9 mouse cellular contexts compared by ENCODE assay signal in genomic region chr5:31081386-31081785, GRCm38 (mm10). TPM values are rescaled to one million over a fixed set of nuclear protein-coding genes. Genes with fewer than 3 reads are reported as not detected.
DNase-seq lines count a peak whose midpoint lies in the region; ATAC-seq lines count a peak whose summit lies in the region.
"Had no signal": no experiment of that assay in that cellular context is flagged by ENCODE, and none has a peak within 500 bp of the region (broad histone marks: within the 10 kb centered on the region; RNA-seq: fewer than 3 reads in every experiment).

No protein-coding gene starts in this region.

- H3K9ac ChIP-seq in neural tube, embryonic 11.5 days (ENCODE audit: low read length): no peak overlapping the region

- peaks cover 9% of the 10 kb centered on the region for H3K36me3 ChIP-seq in neural tube, embryonic 11.5 days (ENCODE audit: control insufficient read depth, insufficient read depth, low read length)

- intact Hi-C loops in left cerebral cortex, postnatal 10 days (cut with DNase I): no loop called here
- intact Hi-C loops in left cerebral cortex, postnatal 36 days (cut with DNase I): loop anchor here (5.0 kb wide), 1 partner anchor 41 kb away; no protein-coding TSS in a partner anchor

- DNase-seq in adrenal gland, adult 18-20 months (ENCODE audit: low spot score in 2 of 2): peak; percentile 37 to 48
- DNase-seq in adrenal gland, postnatal 4 days (ENCODE audit: low spot score in 2 of 2): no peak
- peak; percentile 29 to 59 for DNase-seq in left cerebral cortex, postnatal 10 days (ENCODE audit: extremely low spot score in 1 of 2, low spot score in 2 of 2)
- DNase-seq in left cerebral cortex, postnatal 36 days (ENCODE audit: low spot score in 2 of 2): no peak
- DNase-seq in adrenal gland, postnatal 10 days: peak; percentile 68
- DNase-seq in neural tube, embryonic 11.5 days (ENCODE audit: low spot score): peak; percentile 44
- DNase-seq in urinary bladder, adult 2 months (ENCODE audit: low spot score): no peak

- H3K4me1 ChIP-seq in neural tube, embryonic 11.5 days (ENCODE audit: control insufficient read depth, insufficient read depth, low read length): no peaks in the 10 kb centered on the region

- H3K9me3 ChIP-seq in neural tube, embryonic 11.5 days (ENCODE audit: control insufficient read depth, low read length): no peaks in the 10 kb centered on the region

- H3K27ac ChIP-seq in neural tube, embryonic 11.5 days (ENCODE audit: low read depth, low read length): no peak overlapping the region

- 68% methylated on average over 3 of the region's 3 CpGs for WGBS in neural tube, embryonic 11.5 days

- H3K4me3 ChIP-seq in neural tube, embryonic 11.5 days (ENCODE audit: low read depth, low read length): no peak overlapping the region

- H3K27me3 ChIP-seq in neural tube, embryonic 11.5 days (ENCODE audit: control insufficient read depth, insufficient read depth, low read length): no peaks in the 10 kb centered on the region

- no peak overlapping the region for H3K4me2 ChIP-seq in neural tube, embryonic 11.5 days (ENCODE audit: low read depth)

- ATAC-seq in inflammation-experienced regulatory T-cells, adult 6 months: peak; percentile 35
- ATAC-seq in neural tube, embryonic 11.5 days (ENCODE audit: insufficient read depth, low FRiP score, low TSS enrichment): no peak

RNA-seq across cellular contexts. Expression of gene Dnajc5g, which starts 24.7 kb away (rescaled TPM):
- total RNA-seq in adrenal gland, adult 18-20 months (2021): not detected
- not detected for total RNA-seq in adrenal gland, postnatal 4 days (2021)
- total RNA-seq in left cerebral cortex, postnatal 10 days (2021): not detected
- total RNA-seq in left cerebral cortex, postnatal 36 days (2021): not detected
- total RNA-seq in adrenal gland, postnatal 10 days (2021): not detected
- not detected for polyA plus RNA-seq in inflammation-experienced regulatory T-cells, adult 6 months (2017; shearing (Covaris generic))
- polyA plus RNA-seq in neural tube, embryonic 11.5 days (2014; fragmentation: Nextera tagmentation; extraction: Ambion mirVana): not detected in 2 replicates
- polyA plus RNA-seq in urinary bladder, adult 2 months (2012; rRNA removed): not detected in 2 replicates
- total RNA-seq: heart, adult 18-20 months had no signal

RNA-seq across cellular contexts. Expression of gene Slc30a3, which starts 26.7 kb away (rescaled TPM):
- total RNA-seq in adrenal gland, adult 18-20 months (2021): not detected
- total RNA-seq in adrenal gland, postnatal 4 days (2021): under 1 TPM; 0.34 to 0.50 TPM
- 100 to 1,000 TPM; 101 to 118 TPM for total RNA-seq in left cerebral cortex, postnatal 10 days (2021)
- total RNA-seq in left cerebral cortex, postnatal 36 days (2021): 100 to 1,000 TPM; 155 to 159 TPM
- total RNA-seq in adrenal gland, postnatal 10 days (2021): under 1 TPM; 0.60 to 0.76 TPM
- polyA plus RNA-seq in inflammation-experienced regulatory T-cells, adult 6 months (2017; shearing (Covaris generic)): under 1 TPM in 2 of 3 experiments, not detected in 1; 0.45 to 0.57 TPM
- 8.1 and 9.2 TPM in 2 replicates for polyA plus RNA-seq in neural tube, embryonic 11.5 days (2014; fragmentation: Nextera tagmentation; extraction: Ambion mirVana)
- 0.04 TPM in 1 of 2 replicates, not detected in the other for polyA plus RNA-seq in urinary bladder, adult 2 months (2012; rRNA removed)
- total RNA-seq: heart, adult 18-20 months had no signal

RNA-seq across cellular contexts. Expression of gene Cad, which starts 26.8 kb away (rescaled TPM):
- 10 to 100 TPM; 17.5 to 25.4 TPM for total RNA-seq in adrenal gland, adult 18-20 months (2021)
- total RNA-seq in adrenal gland, postnatal 4 days (2021): 10 to 100 TPM; 33.0 to 40.2 TPM
- 10 to 100 TPM; 21.5 to 25.4 TPM for total RNA-seq in left cerebral cortex, postnatal 10 days (2021)
- total RNA-seq in left cerebral cortex, postnatal 36 days (2021): 10 to 100 TPM; 18.1 to 21.8 TPM
- total RNA-seq in adrenal gland, postnatal 10 days (2021): 10 to 100 TPM; 29.3 to 41.2 TPM
- 10 to 100 TPM in 1 of 3 experiments, 1 to 10 TPM in 2; 5.4 to 11.8 (median 7.8) TPM for polyA plus RNA-seq in inflammation-experienced regulatory T-cells, adult 6 months (2017; shearing (Covaris generic))
- 27.9 and 28.2 TPM in 2 replicates for polyA plus RNA-seq in neural tube, embryonic 11.5 days (2014; fragmentation: Nextera tagmentation; extraction: Ambion mirVana)
- polyA plus RNA-seq in urinary bladder, adult 2 months (2012; rRNA removed): 14.6 and 14.8 TPM in 2 replicates

RNA-seq across cellular contexts. Expression of gene Slc5a6, which starts 32.7 kb away (rescaled TPM):
- 10 to 100 TPM; 31.6 to 33.1 TPM for total RNA-seq in adrenal gland, adult 18-20 months (2021)
- total RNA-seq in adrenal gland, postnatal 4 days (2021): 10 to 100 TPM; 18.8 to 20.9 TPM
- total RNA-seq in left cerebral cortex, postnatal 10 days (2021): 10 to 100 TPM; 15.3 to 16.5 TPM
- 10 to 100 TPM; 14.4 to 17.9 TPM for total RNA-seq in left cerebral cortex, postnatal 36 days (2021)
- 10 to 100 TPM; 14.1 to 16.0 TPM for total RNA-seq in adrenal gland, postnatal 10 days (2021)
- 1 to 10 TPM; 4.9 to 7.0 (median 4.9) TPM for polyA plus RNA-seq in inflammation-experienced regulatory T-cells, adult 6 months (2017; shearing (Covaris generic))
- polyA plus RNA-seq in neural tube, embryonic 11.5 days (2014; fragmentation: Nextera tagmentation; extraction: Ambion mirVana): 9.3 and 9.7 TPM in 2 replicates
- 19.4 and 21.3 TPM in 2 replicates for polyA plus RNA-seq in urinary bladder, adult 2 months (2012; rRNA removed)

RNA-seq across cellular contexts. Expression of gene Atraid, which starts 33.3 kb away (rescaled TPM):
- 100 to 1,000 TPM; 104 to 109 TPM for total RNA-seq in adrenal gland, adult 18-20 months (2021)
- 100 to 1,000 TPM; 109 to 115 TPM for total RNA-seq in adrenal gland, postnatal 4 days (2021)
- total RNA-seq in left cerebral cortex, postnatal 10 days (2021): 10 to 100 TPM; 72.4 to 77.2 TPM
- total RNA-seq in left cerebral cortex, postnatal 36 days (2021): 10 to 100 TPM; 74.3 to 75.8 TPM
- 100 to 1,000 TPM; 123 to 129 TPM for total RNA-seq in adrenal gland, postnatal 10 days (2021)
- 10 to 100 TPM; 61.6 to 98.6 (median 81.7) TPM for polyA plus RNA-seq in inflammation-experienced regulatory T-cells, adult 6 months (2017; shearing (Covaris generic))
- polyA plus RNA-seq in neural tube, embryonic 11.5 days (2014; fragmentation: Nextera tagmentation; extraction: Ambion mirVana): 95.1 and 98.5 TPM in 2 replicates
- 162 and 174 TPM in 2 replicates for polyA plus RNA-seq in urinary bladder, adult 2 months (2012; rRNA removed)

Comparison
In these comparisons a context has a peak if more than half of its experiments do, and no peak if none do; other contexts are left out.
1. DNase-seq: peak in adrenal gland, adult 18-20 months (2 of 2), left cerebral cortex, postnatal 10 days (2 of 2), adrenal gland, postnatal 10 days (single experiment) and neural tube, embryonic 11.5 days (single experiment); none in adrenal gland, postnatal 4 days (0 of 2), left cerebral cortex, postnatal 36 days (0 of 2) and urinary bladder, adult 2 months (single experiment).
2. RNA of gene Slc30a3, which starts 26.7 kb away (total RNA-seq): 155 to 159 TPM in left cerebral cortex, postnatal 36 days and 101 to 118 TPM in left cerebral cortex, postnatal 10 days; 0.60 to 0.76 TPM in adrenal gland, postnatal 10 days, 0.34 to 0.50 TPM in adrenal gland, postnatal 4 days and not detected in adrenal gland, adult 18-20 months; every median in the first group is over 10 times any median in the second.